Mouse (Mus musculus) brain, adult 2 months (tissue): Measurements from ENCODE around the gene Spp2.

ENCODE experiments used
- DNase-seq: peaks from one replicate; pipeline ENCODE4 v3.0.0; 2011; ENCODE audit warnings: low read depth, low spot score

Gene Spp2

DNA sequence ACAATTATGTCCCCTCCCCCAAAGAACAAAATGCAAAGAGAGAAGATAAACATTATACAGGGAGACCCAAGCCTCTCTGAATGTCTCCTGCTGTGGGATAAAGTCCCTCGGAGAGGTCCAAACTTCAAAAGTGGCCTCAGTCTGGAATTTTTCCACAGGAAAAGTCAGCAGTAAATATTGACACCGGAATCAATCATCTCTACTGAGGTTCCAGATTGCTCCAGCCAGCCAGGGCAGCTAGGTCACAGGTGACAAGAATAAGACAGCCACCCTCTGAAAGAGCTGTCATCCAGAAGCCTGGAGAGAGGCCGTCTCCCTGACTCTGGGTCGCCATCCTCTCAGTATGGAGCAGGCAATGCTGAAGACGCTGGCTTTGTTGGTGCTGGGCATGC, at the start of gene Spp2:
Gene Spp2 (plus strand): TSS at position 155 of the 392 bp plus-strand sequence.
- no peak for DNase-seq

GRCm38 (mm10) chr1:88357458-88358090, 49.2 kb upstream of the Spp2 start:
- peak; percentile 98 for DNase-seq

GRCm38 (mm10) chr1:88358102-88358654, 48.6 kb upstream of the Spp2 start:
- DNase-seq, result peak; percentile 95

- DNase-seq, result no peak
Observed at GRCm38 (mm10) chr1:88361085-88361484, 45.7 kb upstream of the Spp2 start.

GRCm38 (mm10) chr1:88366881-88367644, 39.7 kb upstream of the Spp2 start:
- DNase-seq, result peak; percentile 74

GRCm38 (mm10) chr1:88378446-88378845, 28.3 kb upstream of the Spp2 start:
- no peak for DNase-seq

GRCm38 (mm10) chr1:88391632-88392031, 15.1 kb upstream of the Spp2 start:
- DNase-seq, result peak; percentile 59

DNA sequence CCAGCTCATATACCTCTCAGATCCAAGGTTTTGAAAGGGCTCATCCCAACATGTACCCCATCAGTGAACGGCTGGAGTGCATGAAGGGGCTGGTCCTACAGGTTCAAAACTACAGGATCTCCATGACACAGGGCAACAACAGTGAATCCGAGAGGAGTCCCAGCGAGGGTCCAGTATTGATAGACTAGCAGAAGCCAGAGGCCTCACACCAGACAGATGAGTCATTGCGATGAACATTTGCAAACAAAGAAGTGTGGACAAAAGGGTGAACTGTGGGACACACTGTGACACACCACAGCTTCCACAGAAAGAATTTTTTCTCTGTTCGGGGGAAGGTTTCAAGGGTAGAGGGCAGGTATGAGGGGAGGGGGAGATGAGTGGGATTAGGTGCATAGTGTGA, 13.4 kb upstream of the Spp2 start:
- DNase-seq, result no peak

- DNase-seq, result no peak
Observed at GRCm38 (mm10) chr1:88403378-88403777, 3.4 kb upstream of the Spp2 start.

GRCm38 (mm10) chr1:88406078-88406806, 519 bp upstream of the Spp2 start:
- no peak for DNase-seq

DNA sequence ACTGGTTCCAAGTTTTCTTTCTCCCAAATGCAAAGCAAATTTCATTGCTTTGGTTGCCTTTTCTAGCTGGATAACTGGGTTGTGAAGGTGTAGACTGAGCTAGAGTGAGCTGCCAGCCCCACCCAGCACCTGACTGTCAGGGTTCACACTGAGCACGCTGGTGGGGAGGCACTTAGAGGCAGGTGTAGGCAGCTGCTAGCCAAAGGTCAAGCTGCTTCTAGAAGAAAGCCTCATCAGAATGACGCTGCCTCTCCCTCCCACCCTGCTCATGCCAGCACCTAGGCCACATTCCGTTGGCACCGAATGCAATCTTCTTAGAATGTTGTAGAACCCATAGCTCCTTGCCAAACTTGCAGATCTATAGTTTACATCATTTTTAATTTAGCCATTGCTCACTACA, 1.6 kb downstream of the Spp2 start:
- DNase-seq, result no peak

GRCm38 (mm10) chr1:88412013-88412412, 5.3 kb downstream of the Spp2 start:
- DNase-seq, result peak; percentile 24

DNA sequence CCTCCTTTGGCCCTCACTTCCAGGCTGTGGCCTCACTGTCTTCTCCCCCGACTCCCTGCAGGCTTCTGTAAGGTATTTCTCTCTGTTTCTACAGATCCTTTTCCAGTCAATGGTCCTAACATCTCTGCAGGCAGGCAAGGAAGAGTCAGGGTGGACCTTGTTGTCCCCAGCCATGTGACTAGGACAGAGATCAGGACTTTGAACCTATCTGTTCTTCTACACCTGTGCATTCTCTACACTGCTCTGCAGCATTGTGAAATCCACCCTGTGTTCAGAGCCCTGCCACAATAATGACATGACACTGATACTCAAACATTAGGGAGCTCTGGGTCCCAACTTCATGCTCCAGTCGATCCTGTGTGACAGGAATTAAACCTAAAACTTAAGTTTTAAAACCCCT, 12.2 kb downstream of the Spp2 start:
- no peak for DNase-seq

GRCm38 (mm10) chr1:88422045-88422444, 15.3 kb downstream of the Spp2 start:
- no peak for DNase-seq

- DNase-seq, result no peak
Observed at GRCm38 (mm10) chr1:88422846-88423395, 16.2 kb downstream of the Spp2 start.

DNA sequence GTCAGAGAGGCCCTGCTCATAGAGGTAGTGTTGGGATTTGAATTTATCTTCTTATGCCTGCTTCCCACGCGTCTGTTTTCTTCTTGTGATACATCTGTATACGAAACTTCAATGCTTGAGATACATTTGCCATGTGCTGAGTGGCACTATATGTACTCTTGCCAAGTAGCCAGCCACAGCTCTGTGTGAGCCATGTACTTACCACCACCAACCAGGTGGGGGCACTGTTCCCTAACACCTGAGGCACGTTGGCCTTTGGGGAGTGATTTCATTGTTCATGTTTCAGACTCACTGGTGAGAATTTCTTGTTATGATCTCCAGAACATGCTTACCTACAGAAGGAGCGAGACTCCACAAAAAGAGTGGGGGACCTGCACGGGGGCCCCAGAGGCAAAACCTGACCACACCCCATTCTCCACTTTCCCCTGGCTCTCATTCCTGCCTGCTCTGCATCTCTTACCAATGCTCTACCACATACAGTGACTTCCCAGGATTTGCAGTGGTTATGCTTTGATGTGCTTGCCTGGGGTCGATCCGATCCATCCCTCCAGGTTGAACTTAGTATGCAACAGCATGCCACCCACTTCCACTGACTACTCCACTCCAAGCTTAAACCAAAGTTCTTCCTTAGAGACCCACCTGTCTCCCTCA, 18.0 kb downstream of the Spp2 start:
- peak; percentile 90 for DNase-seq

GRCm38 (mm10) chr1:88427987-88428741, 21.4 kb downstream of the Spp2 start:
- peak; percentile 48 for DNase-seq

DNA sequence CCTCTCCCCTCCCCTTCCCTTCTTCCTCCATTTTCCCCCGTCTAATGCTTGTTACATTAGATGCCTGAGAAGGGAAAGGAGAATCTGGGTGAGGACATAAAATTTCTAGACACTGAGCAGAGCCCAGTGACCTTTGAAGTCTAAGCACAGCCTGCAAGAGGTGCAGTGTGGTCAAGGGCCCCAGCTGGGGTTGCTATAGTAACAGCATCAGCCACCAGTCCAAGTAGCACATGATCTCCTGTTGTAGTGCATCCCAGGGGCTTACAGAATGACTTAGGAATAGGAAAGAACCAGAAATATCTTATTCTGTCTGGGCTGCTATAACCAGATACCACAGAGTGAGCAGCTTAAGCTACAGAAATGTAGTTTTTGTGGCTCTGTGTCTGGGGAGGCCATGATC, 22.7 kb downstream of the Spp2 start:
- DNase-seq, result peak; percentile 33

DNA sequence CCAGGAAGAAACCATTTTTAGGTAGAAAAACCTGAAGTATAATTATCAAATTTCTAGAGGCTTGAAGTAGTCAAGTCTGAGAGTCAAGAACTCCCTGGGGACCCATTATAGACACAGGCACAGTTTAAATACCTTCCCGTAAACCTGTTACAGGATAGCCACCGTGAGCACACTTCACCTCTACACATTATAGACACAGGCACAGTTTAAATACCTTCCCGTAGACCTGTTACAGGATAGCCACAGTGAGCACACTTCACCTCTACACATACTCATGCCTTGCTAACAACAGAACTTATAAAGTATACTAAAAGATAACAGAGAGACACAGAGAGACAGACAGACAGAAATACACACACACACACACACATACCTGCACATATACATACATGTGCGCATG, 24.5 kb downstream of the Spp2 start:
- DNase-seq, result no peak

DNA sequence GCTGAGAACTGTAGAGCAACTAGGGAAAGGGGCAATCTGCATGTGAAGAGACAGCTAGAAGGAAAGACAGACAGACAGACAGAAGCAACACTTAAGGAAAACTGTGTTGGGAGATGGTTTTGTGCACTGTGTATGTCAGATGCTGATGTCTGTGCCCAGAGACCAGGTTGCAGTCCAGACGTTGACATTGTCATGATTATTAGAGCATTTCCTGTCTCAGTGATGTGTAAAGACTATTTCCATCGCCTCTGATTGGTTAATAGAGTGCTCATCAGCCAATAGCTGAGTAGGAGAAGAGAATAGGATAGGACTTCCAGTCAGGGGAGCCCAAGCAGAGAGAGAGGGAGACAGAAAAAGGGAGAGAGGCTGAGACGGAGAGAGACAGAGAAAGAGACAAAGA, 25.8 kb downstream of the Spp2 start:
- DNase-seq, result no peak
